Mouse (Mus musculus): ENCODE measurements around the gene Gys1. TPM values are rescaled to one million over a fixed set of nuclear protein-coding genes. Genes with fewer than 3 reads are reported as not detected.
"Not testable (repeated sequence)": the region's sequence is repeated elsewhere in the genome, so short reads cannot be mapped to it uniquely, and the experiment has no call there.

The Gys1 gene
- total RNA-seq, 2 experiments from 2014 or later = 13.9 to 16.5 TPM

GRCm38 (mm10) chr7:45455932-45456696, 21.5 kb downstream of the Gys1 start:
- DNase-seq (ENCODE audit: extremely low spot score in 1 of 2, low spot score in 1 of 2) = no peak

GRCm38 (mm10) chr7:45456721-45457203, 22.1 kb downstream of the Gys1 start:
- no peak for DNase-seq (ENCODE audit: extremely low spot score in 1 of 2, low spot score in 1 of 2)

GRCm38 (mm10) chr7:45457204-45458060, 22.8 kb downstream of the Gys1 start:
- DNase-seq (ENCODE audit: extremely low spot score in 1 of 2, low spot score in 1 of 2) = no peak

DNA sequence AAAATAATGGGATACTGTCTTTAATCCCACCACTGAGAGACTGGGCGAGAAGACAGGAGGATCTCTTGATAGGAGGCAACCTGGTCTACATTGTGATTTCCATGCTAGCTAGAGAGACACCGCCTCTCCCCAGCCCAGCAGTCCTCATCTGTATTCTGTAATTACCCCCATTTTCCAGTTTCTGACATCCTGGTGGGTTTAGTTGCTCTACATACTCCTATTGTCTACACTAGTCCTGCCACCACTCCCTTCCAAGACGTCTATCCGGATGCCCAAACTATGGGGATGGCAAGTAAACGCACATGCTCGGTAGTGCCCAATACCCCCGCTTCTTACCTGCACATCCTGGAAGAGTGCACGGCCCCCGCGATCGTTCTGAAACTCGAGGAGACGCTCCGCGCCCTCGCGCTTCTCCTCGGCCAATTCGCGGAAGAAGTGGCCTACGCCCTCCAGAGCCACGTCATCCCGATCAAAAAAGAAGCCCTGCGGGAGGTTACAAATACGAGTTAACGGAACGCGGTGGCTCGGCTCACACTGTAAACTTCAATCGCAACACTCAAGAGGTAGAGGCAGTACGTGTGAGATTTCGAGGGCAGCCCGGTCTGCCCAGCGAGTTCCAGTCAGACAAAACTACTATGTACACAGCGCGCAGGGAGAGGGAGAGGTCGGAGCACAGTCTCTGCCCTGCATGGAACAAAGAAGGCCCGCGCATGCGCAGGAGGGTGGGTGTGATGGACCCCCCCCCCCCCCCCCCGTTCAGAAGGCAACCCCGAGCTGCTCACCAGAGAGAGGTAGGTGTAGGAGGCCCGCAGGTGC, 24.3 kb downstream of the Gys1 start:
- DNase-seq (ENCODE audit: extremely low spot score in 1 of 2, low spot score in 1 of 2) = peak; percentile 73 to 81

GRCm38 (mm10) chr7:45459564-45460140, 25.0 kb downstream of the Gys1 start, which contains the start of gene Ftl1:
Gene Ftl1, minus strand, starts transcription at chr7:45459884.
- DNase-seq (ENCODE audit: extremely low spot score in 1 of 2, low spot score in 1 of 2) = peak; percentile 81

- DNase-seq (ENCODE audit: extremely low spot score in 1 of 2, low spot score in 1 of 2) = peak in 1 of 2 experiments; percentile 18
Measured at GRCm38 (mm10) chr7:45460377-45460776, 25.7 kb downstream of the Gys1 start.

DNA sequence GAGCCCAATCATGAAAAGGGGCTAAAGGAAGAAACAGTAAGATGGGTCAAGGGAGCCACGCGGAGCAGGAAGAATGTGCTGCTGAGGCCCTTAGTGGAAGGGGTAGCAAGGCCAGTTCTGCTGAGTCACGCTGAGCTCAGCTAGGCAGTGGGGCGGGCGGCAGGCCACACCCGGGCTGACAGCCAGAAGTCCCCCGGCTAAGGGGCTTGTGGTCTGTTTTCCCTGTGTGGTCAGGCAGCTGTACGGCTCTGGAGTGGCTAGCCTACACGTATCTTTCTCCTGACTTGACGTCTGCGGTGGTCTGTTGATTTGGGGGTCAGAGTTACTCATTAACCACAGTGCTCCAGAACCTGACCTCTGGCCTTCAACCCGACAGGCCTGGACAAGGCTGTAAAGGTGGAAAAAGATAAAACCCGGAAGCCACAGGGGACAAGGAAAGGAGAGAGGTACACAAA, 26.2 kb downstream of the Gys1 start:
- DNase-seq (ENCODE audit: extremely low spot score in 1 of 2, low spot score in 1 of 2) = no peak

DNA sequence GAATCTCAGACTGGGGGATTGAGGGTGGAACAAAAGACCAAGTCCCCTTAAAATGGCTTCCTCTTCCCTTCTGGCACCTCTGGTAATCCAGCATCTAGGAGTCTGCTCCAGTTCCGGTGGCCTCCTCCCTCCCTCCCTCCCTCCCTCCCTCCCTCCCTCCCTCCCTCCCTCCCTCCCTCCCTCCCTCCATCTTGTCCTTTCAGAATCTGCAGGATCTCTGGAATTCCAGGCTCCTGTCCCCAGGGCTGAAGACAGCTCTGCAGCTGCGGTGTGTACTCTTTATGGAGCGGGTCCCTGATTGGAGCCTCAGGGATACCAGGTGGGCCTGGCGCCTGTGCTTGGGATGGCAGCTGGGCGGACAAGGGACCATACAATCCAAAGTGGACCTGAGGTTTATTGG, 26.7 kb downstream of the Gys1 start:
- no peak for DNase-seq (ENCODE audit: extremely low spot score in 1 of 2, low spot score in 1 of 2)

GRCm38 (mm10) chr7:45461781-45462180, 27.1 kb downstream of the Gys1 start:
- no peak for DNase-seq (ENCODE audit: extremely low spot score in 1 of 2, low spot score in 1 of 2)

GRCm38 (mm10) chr7:45462325-45462724, 27.7 kb downstream of the Gys1 start:
- DNase-seq (ENCODE audit: extremely low spot score in 1 of 2, low spot score in 1 of 2) = no peak

- not testable (repeated sequence) for DNase-seq (ENCODE audit: extremely low spot score in 1 of 2, low spot score in 1 of 2)
Measured at GRCm38 (mm10) chr7:45462868-45463267, 28.2 kb downstream of the Gys1 start.

DNA sequence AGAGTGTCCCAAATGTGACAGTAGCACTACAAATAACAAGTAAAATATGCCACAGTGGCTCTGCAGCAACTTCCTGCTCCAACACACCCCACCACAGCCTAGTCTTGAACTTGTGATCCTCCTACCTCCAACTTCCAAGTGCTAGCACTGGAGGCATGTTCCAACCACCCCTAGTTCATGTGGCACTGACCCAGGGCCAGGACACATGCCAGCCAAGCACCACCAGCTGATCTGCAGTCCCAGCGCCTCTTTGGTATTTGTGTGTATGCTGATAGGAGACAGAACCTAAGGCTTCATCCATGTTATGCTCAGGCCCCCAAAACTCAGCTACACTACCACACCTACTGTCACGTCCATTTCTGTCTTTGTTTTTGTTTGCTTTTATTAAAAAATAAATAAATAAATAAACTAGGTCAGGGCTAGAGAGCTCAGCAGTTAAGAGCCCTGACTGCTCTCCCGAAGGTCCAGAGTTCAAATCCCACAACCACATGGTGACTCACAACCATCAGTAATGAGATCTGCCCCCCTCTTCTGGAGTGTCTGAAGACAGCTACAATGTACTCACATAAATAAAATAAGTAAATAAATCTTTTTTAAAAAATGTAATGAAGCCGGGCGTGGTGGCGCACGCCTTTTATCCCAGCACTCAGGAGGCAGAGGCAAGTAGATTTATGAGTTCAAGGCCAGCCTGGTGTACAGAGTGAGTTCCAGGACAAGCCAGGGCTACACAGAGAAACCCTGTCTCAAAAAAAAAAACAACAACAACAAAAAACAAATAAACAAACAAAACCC, 29.5 kb downstream of the Gys1 start:
- DNase-seq (ENCODE audit: extremely low spot score in 1 of 2, low spot score in 1 of 2) = no peak

DNA sequence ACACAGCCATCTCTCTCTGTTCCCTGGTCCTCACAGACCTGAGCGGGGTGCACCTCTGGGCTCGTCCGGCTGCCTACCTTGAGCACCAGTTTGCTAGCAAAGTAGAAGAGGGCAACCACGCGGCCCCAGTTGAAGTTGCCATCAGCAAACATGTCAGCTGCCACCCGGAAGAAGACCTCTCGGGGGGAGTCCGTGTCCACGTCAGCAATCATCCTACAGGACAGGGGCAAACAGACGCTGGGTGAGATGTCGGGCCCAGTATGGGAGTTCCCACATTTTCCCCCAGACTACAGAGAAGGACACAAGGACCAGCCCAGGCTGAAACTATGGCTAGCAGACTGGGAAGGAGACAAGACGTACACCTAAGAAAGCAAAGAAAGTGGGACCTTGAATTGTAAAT, 30.5 kb downstream of the Gys1 start:
- DNase-seq (ENCODE audit: extremely low spot score in 1 of 2, low spot score in 1 of 2) = no peak

DNA sequence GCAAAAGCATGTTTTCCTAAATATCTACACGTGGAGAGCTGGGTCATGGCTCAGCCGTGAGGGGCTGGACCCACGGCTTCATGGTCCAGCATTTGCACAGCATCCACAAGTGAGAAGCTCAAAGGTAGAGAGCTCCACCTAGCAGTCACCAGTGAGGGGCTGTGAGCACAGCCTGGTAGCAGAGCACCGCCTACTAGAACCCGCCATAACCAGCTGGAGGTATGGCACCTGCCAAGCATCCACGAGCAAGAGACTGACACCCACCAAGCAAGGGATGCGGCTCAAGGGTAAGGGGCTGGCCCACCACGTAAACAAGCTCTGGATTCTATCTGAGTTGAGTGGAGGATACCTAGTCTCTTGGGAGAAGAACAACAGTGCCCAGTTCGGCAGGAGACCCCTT, 30.9 kb downstream of the Gys1 start:
- DNase-seq (ENCODE audit: extremely low spot score in 1 of 2, low spot score in 1 of 2) = peak in 1 of 2 experiments; percentile 19

- peak; percentile 89 to 90 for DNase-seq (ENCODE audit: extremely low spot score in 1 of 2, low spot score in 1 of 2)
Measured at GRCm38 (mm10) chr7:45466283-45467089, 31.8 kb downstream of the Gys1 start, which contains the start of gene Bax. Gene Bax, minus strand, starts transcription at chr7:45466898.

- no peak for DNase-seq (ENCODE audit: extremely low spot score in 1 of 2, low spot score in 1 of 2)
Measured at GRCm38 (mm10) chr7:45467090-45467670, 32.5 kb downstream of the Gys1 start.

GRCm38 (mm10) chr7:45470869-45471268, 36.2 kb downstream of the Gys1 start:
- DNase-seq (ENCODE audit: extremely low spot score in 1 of 2, low spot score in 1 of 2) = peak in 1 of 2 experiments; percentile 84

All from layer of hippocampus, postnatal 25 days (tissue).